Mouse (Mus musculus) heart, embryonic 12.5 days (tissue): ENCODE measurements around the gene Tmem214. TPM values are rescaled to one million over a fixed set of nuclear protein-coding genes. Genes with fewer than 3 reads are reported as not detected.

Experiments
- ATAC-seq: fragments of 200-750 bp; cut with Nextera tagmentation; 2 replicates; pipeline ENCODE4 v1.8.0; 2017; ENCODE audit warnings: moderate TSS enrichment, moderate library complexity; ENCODE audit not compliant: insufficient number of reproducible peaks, low FRiP score
- H3K27ac ChIP-seq: fragments of 300-500 bp; sonication (generic); 2 replicates; pipeline ENCODE4 v1.5.1; 2016; ENCODE audit warnings: mild to moderate bottlenecking, moderate library complexity; ENCODE audit not compliant: poor library complexity, severe bottlenecking
- H3K27me3 ChIP-seq: fragments of 300-500 bp; sonication (generic); replicated peaks from 2 replicates; pipeline ENCODE4 v1.6.1; 2016; ENCODE audit warnings: mild to moderate bottlenecking, moderate library complexity
- H3K36me3 ChIP-seq: fragments of 300-500 bp; sonication (generic); 2 replicates; pipeline ENCODE4 v1.6.1; 2016; ENCODE audit warnings: mild to moderate bottlenecking, moderate library complexity
- H3K4me1 ChIP-seq: fragments of 300-500 bp; sonication (generic); replicated peaks from 2 replicates; pipeline ENCODE4 v1.6.1; 2016; ENCODE audit warnings: mild to moderate bottlenecking
- H3K4me2 ChIP-seq: fragments of 300-500 bp; sonication (generic); 2 replicates; pipeline ENCODE4 v1.6.1; 2016; ENCODE audit warnings: mild to moderate bottlenecking, moderate library complexity
- H3K4me3 ChIP-seq: fragments of 300-500 bp; sonication (generic); 2 replicates; pipeline ENCODE4 v1.5.1; 2016; ENCODE audit warnings: mild to moderate bottlenecking
- H3K9ac ChIP-seq: fragments of 300-500 bp; sonication (generic); 2 replicates; pipeline ENCODE4 v1.6.1; 2016; ENCODE audit warnings: mild to moderate bottlenecking, moderate library complexity
- H3K9me3 ChIP-seq: fragments of 300-500 bp; sonication (generic); replicated peaks from 2 replicates; pipeline ENCODE4 v1.6.1; 2016; ENCODE audit warnings: mild to moderate bottlenecking, moderate library complexity
- WGBS: fragments of 180-500 bp; shearing (Covaris S2); methylation state at CpG from one replicate; pipeline ENCODE4 v1.1.7; 2016; 5-methylcytosine and 5-hydroxymethylcytosine counted together
- polyA plus RNA-seq: library from polyadenylated mRNA; unstranded; fragments of >200 nt; fragmentation: Nextera tagmentation; extraction: Ambion mirVana; gene quantifications from 2 replicates; pipeline ENCODE4 v1.2.1, GENCODE M21; 2016

The Tmem214 gene
- 81.9 and 84.8 TPM in 2 replicates for polyA plus RNA-seq

GRCm38 (mm10) chr5:30867712-30868111 is at the start of gene Tmem214:
Gene Tmem214, plus strand, starts transcription at chr5:30868012.
- Histone ChIP-seq H3K4me3 (no peak within 1 kb of the TSS), H3K27ac (no peak within 1 kb of the TSS), H3K4me1 (peaks cover 29% of the 10 kb centered on the region), H3K4me2 (no peak within 1 kb of the TSS), H3K27me3 (no peaks in the 10 kb centered on the region), H3K9ac (no peak within 1 kb of the TSS), H3K36me3 (peaks cover 26% of the 10 kb centered on the region), H3K9me3 (no peaks in the 10 kb centered on the region)
- WGBS, result 86% methylated on average over 3 of the region's 3 CpGs
- ATAC-seq, result no peak

GRCm38 (mm10) chr5:30818758-30819309 is 49.0 kb upstream of the Tmem214 start:
- Histone ChIP-seq H3K4me2 (no peak overlapping the region), H3K27ac (no peak overlapping the region), H3K27me3 (no peaks in the 10 kb centered on the region; the same call in 1 of the 2 replicates), H3K9me3 (no peaks in the 10 kb centered on the region), H3K36me3 (no peaks in the 10 kb centered on the region), H3K9ac (no peak overlapping the region), H3K4me1 (peaks cover 20% of the 10 kb centered on the region), H3K4me3 (no peak overlapping the region)
- WGBS, result 85% methylated on average over 8 of the region's 8 CpGs
- ATAC-seq, result no peak

DNA sequence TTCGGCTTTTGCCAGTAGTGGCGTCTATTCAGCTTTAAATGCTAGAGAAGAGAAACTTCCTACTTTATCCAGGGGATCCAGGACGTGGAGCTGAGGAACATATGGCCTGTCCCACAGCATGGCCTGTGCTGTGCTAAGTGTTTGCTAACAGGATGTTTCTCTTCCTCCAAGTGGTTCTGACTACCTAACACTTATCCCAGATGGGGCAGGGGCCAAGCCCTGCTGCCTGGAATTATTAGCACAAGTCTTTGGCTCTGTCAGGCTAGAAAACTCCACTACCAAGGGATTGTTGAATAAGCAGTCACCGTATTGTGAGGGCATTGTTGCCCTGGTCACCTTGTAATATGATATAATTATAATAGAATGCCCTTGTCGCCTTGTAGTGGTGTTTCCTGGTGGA is 45.1 kb upstream of the Tmem214 start:
- Histone ChIP-seq H3K4me2 (no peak overlapping the region), H3K4me3 (no peak overlapping the region), H3K4me1 (peaks cover 13% of the 10 kb centered on the region), H3K9ac (no peak overlapping the region), H3K9me3 (no peaks in the 10 kb centered on the region), H3K27ac (no peak overlapping the region), H3K27me3 (no peaks in the 10 kb centered on the region), H3K36me3 (no peaks in the 10 kb centered on the region)
- 82% methylated on average over 5 of the region's 5 CpGs for WGBS
- no peak for ATAC-seq

- H3K36me3 ChIP-seq, result no peaks in the 10 kb centered on the region
- no peak overlapping the region for H3K4me2 ChIP-seq
- 71% methylated on average over 3 of the region's 3 CpGs for WGBS
- no peak overlapping the region for H3K4me3 ChIP-seq
- no peaks in the 10 kb centered on the region for H3K9me3 ChIP-seq
- H3K9ac ChIP-seq, result no peak overlapping the region
- no peaks in the 10 kb centered on the region for H3K27me3 ChIP-seq
- ATAC-seq, result no peak
- H3K27ac ChIP-seq, result no peak overlapping the region
- peaks cover 13% of the 10 kb centered on the region for H3K4me1 ChIP-seq
Measured at GRCm38 (mm10) chr5:30823091-30823490, 44.7 kb upstream of the Tmem214 start.

GRCm38 (mm10) chr5:30824124-30824988 is 43.5 kb upstream of the Tmem214 start:
- H3K27ac ChIP-seq, result no peak overlapping the region
- ATAC-seq, result no peak

GRCm38 (mm10) chr5:30825166-30825565 is 42.6 kb upstream of the Tmem214 start:
- H3K9ac ChIP-seq, result no peak overlapping the region
- H3K4me3 ChIP-seq, result no peak overlapping the region
- H3K4me2 ChIP-seq, result no peak overlapping the region
- H3K9me3 ChIP-seq, result no peaks in the 10 kb centered on the region
- H3K36me3 ChIP-seq, result no peaks in the 10 kb centered on the region
- H3K4me1 ChIP-seq, result peaks cover 13% of the 10 kb centered on the region
- no peak overlapping the region for H3K27ac ChIP-seq
- H3K27me3 ChIP-seq, result no peaks in the 10 kb centered on the region
- ATAC-seq, result no peak
- WGBS, result 39% methylated on average over 10 of the region's 10 CpGs

More at GRCm38 (mm10) chr5:30824124-30824988, 43.5 kb upstream of the Tmem214 start:
- H3K9me3 ChIP-seq, result no peaks in the 10 kb centered on the region
- H3K36me3 ChIP-seq, result no peaks in the 10 kb centered on the region
- H3K4me2 ChIP-seq, result no peak overlapping the region
- H3K4me3 ChIP-seq, result no peak overlapping the region
- no peaks in the 10 kb centered on the region for H3K27me3 ChIP-seq
- H3K9ac ChIP-seq, result no peak overlapping the region
- peaks cover 13% of the 10 kb centered on the region for H3K4me1 ChIP-seq
- 85% methylated on average over 11 of the region's 11 CpGs for WGBS

DNA sequence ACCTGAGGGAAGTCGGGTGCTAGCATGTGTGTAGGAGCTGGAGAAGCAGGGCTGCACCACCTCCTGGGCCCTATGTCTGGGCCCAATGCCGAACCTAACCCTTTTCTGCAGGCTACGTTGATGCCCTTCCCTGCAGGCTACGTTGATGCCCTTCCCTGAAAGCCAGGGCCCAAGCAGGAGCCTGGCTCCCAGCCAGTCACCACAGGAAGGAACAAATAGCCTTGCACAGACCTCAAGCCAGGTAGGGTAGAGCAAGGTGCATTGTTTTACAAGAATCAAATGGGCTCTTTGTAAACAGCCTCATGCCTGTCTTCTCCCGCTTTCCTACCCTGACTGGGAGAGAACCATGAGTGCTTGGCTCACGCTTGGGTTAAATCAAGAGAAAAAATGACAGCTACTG is 42.0 kb upstream of the Tmem214 start:
- no peak for ATAC-seq
- H3K36me3 ChIP-seq, result no peaks in the 10 kb centered on the region
- 71% methylated on average over 6 of the region's 6 CpGs for WGBS

GRCm38 (mm10) chr5:30833416-30833815 is 34.4 kb upstream of the Tmem214 start:
- Histone ChIP-seq H3K9me3 (peaks cover 11% of the 10 kb centered on the region), H3K9ac (no peak overlapping the region), H3K4me1 (no peaks in the 10 kb centered on the region), H3K36me3 (peaks cover 15% of the 10 kb centered on the region), H3K4me3 (no peak overlapping the region), H3K27me3 (no peaks in the 10 kb centered on the region), H3K27ac (no peak overlapping the region), H3K4me2 (no peak overlapping the region)
- no peak for ATAC-seq
- WGBS, result 70% methylated on average over 3 of the region's 3 CpGs

More for the DNA sequence above, 42.0 kb upstream of the Tmem214 start:
- Histone ChIP-seq H3K4me1 (peaks cover 13% of the 10 kb centered on the region), H3K27ac (no peak overlapping the region), H3K9ac (no peak overlapping the region), H3K9me3 (no peaks in the 10 kb centered on the region), H3K27me3 (no peaks in the 10 kb centered on the region), H3K4me2 (no peak overlapping the region), H3K4me3 (no peak overlapping the region)

DNA sequence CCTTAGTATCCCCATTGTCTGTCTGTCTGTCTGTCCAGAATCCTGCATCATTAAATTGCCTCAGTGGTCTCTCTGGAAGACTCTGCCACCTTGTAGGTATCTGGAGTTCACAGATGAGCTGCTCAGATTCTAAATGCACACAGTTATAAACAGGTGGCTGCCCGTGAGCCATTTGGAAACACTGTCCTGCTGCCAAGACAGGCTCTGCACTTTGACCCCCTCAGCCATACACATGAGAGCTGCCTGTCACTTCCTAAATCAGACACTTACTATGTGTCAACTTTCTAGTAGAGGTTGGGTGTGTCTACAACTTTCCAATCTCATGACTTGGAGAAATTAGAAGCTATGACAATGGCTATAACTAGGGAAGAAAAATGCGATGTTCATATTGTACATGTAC is 28.1 kb upstream of the Tmem214 start:
- Histone ChIP-seq H3K27ac (no peak overlapping the region), H3K36me3 (peaks cover 15% of the 10 kb centered on the region), H3K27me3 (no peaks in the 10 kb centered on the region), H3K4me1 (no peaks in the 10 kb centered on the region), H3K9ac (no peak overlapping the region), H3K4me3 (no peak overlapping the region), H3K9me3 (peaks cover 11% of the 10 kb centered on the region), H3K4me2 (no peak overlapping the region)
- no peak for ATAC-seq
- WGBS, result 73% methylated on average over 2 of the region's 2 CpGs

DNA sequence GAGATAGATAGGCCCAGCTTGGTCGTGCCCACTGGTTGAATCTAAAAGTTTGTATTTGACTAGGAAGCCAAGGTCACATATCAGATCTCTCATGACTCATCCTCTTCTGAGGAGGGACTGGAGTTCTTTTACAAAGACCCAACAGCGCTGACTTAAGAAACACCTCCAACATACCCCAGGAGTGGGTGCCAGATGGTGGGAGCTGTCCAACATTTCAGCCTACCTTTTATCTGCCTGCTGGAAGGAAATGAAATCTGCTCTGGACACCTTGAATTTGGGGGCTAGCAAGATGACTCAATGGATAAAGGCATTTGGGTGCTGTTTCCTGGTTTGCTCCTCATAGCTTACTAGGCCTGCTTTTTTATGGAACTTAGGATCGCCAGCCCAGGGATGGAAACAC is 25.9 kb upstream of the Tmem214 start:
- H3K4me2 ChIP-seq, result no peak overlapping the region
- ATAC-seq, result no peak
- WGBS, result 38% methylated on average over 3 of the region's 3 CpGs
- H3K9ac ChIP-seq, result no peak overlapping the region
- peaks cover 10% of the 10 kb centered on the region for H3K36me3 ChIP-seq
- no peak overlapping the region for H3K27ac ChIP-seq
- H3K9me3 ChIP-seq, result peaks cover 8% of the 10 kb centered on the region
- H3K4me1 ChIP-seq, result no peaks in the 10 kb centered on the region
- H3K4me3 ChIP-seq, result no peak overlapping the region
- H3K27me3 ChIP-seq, result no peaks in the 10 kb centered on the region

DNA sequence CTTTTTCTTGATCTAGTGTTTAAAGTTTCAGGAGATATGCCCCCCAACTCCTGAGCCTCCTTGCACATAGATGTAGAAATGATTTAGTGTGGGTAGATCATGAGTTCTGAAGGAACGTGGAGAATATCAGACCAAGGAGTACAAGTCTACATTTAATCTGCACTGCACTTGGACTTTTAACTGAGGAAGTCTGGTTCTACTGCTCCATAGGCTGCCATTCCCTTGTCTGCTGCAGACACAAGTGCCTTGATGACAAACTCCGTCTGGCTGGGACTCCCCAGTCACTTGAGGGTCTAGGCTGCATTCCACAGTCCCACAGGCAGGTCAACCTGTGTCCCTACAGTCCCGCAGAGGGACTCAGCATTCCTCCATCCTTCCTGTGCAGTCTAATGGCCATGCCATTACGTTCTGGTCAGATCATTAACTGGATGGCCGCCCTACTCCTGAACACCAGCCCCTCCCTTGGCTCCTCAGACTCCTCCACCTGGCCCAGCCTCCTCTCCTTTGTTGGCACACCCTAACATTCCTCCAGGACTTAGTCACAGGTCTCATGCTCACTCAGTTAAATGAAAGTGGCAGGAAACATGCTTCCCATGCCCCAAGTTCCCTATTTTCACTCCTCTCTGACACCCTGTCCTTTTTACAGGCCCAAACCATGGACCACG is 17.8 kb upstream of the Tmem214 start:
- H3K4me1 ChIP-seq, result peaks cover 21% of the 10 kb centered on the region
- ATAC-seq, result no peak
- H3K27me3 ChIP-seq, result no peaks in the 10 kb centered on the region; the same call in 1 of the 2 replicates
- no peaks in the 10 kb centered on the region for H3K9me3 ChIP-seq
- no peaks in the 10 kb centered on the region for H3K36me3 ChIP-seq
- H3K4me3 ChIP-seq, result no peak overlapping the region
- H3K4me2 ChIP-seq, result no peak overlapping the region
- H3K9ac ChIP-seq, result no peak overlapping the region
- WGBS, result 43% methylated on average over 6 of the region's 6 CpGs
- no peak overlapping the region for H3K27ac ChIP-seq
